Mouse (Mus musculus) small intestine, adult 2 months (tissue): ENCODE results near the gene Tmem254c.
"Not testable (repeated sequence)": the region's sequence is repeated elsewhere in the genome, so short reads cannot be mapped to it uniquely, and the experiment has no call there.

Source experiments
- CTCF ChIP-seq: fragments of 200-500 bp; IDR thresholded peaks from 2 replicates; pipeline ENCODE4 v1.5.1; 2012; ENCODE audit warnings: low read depth, mild to moderate bottlenecking, control low read depth, inconsistent platforms, low read length, moderate library complexity, mixed read lengths; ENCODE audit not compliant: insufficient replicate concordance, insufficient read length; ENCODE audit errors: extremely low read depth
- POLR2A ChIP-seq: fragments of 200-500 bp; IDR thresholded peaks from 2 replicates; pipeline ENCODE4 v1.6.1; 2012; ENCODE audit warnings: low read depth, mild to moderate bottlenecking, control low read depth, inconsistent platforms, low read length, moderate library complexity

- TF ChIP-seq POLR2A, CTCF: not testable (repeated sequence)
Observed at GRCm38 (mm10) chr14:26021555-26021954, 45.6 kb downstream of the Tmem254c start.
